Mouse (Mus musculus): ENCODE measurements at regions not wholly inside any gene's neighbourhood (a gene's known extent, or its start where the extent isn't known, plus 50 kb on each side); places are given as distances from the start of the nearest gene placed in this dataset.

GRCm38 (mm10) chr9:35360139-35361100, 60.5 kb upstream of the Cdon start:
- DNase-seq = peak; percentile 62

DNA sequence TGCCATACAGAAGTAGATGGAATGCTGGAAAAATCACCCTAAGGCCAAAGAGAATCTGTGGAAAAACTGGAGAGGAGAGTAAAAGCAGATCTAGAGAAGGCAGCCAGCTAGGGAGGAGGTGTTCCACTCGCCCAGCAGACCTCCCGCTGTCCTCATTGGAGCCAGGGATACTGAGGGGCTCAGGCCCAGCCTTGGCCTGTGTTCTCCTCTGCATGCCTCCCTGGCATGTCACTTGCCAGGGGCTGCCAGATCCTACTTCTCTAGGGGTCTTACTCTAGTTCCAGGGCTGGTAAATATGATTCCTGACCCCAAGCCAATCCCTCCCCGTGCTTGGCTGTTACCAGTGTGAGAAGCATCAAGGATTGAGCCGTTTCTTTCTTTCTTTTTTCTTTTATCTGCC, 59.5 kb upstream of the Cdon start:
- DNase-seq = no peak

DNA sequence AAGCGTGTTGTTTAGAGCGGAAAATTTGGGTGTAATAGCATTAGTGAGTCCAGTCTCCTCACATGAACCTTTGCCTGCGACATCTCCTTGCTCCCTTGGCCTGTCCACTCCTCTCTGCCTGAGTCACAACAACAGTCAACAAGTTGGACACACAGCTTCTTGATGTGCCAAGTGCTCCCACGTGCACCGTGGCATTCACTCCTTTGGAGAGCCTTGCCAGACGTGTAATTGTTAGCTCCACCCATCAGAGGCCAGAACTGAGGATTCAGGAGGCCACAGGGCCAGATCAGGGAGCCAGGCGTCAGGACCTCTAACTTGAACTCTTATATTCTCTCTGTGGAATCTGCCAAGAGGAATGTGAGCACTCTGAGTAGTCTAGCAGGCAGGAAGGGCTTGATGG, 58.7 kb upstream of the Cdon start:
- DNase-seq = peak; percentile 28

DNA sequence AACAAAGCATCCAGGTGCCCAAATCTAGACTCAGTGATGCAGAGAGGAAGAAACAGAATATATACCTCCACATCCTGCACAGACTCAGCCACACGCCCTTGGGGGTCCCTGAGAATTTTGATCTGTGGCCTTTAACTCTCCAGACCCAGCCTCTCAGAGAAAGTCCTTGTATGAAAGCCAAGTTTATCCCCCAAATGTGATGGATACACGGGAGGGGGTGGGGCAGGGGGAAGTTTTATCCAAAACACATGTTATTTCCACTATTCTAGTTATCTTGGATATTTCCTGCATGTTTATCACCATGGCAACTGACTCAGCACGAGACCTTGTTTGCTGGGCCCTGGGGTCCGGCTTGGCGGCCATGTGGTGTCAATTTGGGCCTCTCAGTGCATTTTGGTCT, 57.8 kb upstream of the Cdon start:
- no peak for DNase-seq

DNA sequence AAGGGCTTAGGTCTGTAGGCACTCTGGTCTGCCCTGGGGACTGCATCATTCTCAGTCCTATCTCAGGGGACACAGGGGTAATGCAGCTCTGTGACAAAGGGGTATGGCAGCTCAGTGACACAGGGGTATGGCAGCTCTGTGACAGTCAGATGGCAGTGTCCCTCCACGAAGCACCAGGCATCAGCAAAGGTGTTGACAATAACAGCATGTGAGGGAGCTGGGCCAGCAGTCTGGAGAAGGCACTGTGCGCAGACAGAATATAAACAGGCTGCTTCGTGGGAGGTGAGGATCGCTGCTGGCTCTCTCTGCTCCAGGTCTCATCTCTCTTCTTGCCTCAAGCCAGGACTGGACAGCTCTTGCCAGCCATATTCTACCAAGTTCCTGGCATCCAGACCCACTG, 57.0 kb upstream of the Cdon start:
- no peak for DNase-seq

GRCm38 (mm10) chr9:35365975-35366374, 55.0 kb upstream of the Cdon start:
- DNase-seq = no peak

- no peak for DNase-seq
Observed at GRCm38 (mm10) chr9:35369063-35369462, 51.9 kb upstream of the Cdon start.

DNA sequence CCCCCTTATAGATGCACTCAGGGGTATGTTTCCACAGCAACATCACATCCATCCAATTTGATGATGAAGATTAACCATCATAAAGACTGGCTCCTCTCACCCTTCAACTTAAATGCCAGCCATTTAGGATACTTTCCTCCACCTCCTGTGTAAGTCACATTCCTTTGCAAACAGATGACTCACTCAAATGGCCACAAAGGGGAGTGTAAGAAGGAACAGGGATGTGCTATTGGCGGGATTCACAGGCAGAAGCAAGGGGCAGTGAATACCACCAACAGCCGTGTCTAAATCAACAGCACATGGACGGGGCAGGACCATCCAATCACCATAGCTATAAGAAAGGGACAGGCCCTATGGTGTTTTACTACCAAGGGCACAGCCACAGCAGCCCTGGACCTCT, 50.9 kb upstream of the Cdon start:
- no peak for DNase-seq

- no peak for DNase-seq
Observed at GRCm38 (mm10) chr9:35370895-35371294, 50.0 kb upstream of the Cdon start.
